Mouse (Mus musculus) cerebellum, adult 11-12 months (tissue): ENCODE results near the gene Ccdc107.
"Not testable (repeated sequence)": the region's sequence is repeated elsewhere in the genome, so short reads cannot be mapped to it uniquely, and the experiment has no call there.

Source experiments
- DNase-seq: peaks from one replicate; pipeline ENCODE4 v3.0.0; 2022

The Ccdc107 gene

DNA sequence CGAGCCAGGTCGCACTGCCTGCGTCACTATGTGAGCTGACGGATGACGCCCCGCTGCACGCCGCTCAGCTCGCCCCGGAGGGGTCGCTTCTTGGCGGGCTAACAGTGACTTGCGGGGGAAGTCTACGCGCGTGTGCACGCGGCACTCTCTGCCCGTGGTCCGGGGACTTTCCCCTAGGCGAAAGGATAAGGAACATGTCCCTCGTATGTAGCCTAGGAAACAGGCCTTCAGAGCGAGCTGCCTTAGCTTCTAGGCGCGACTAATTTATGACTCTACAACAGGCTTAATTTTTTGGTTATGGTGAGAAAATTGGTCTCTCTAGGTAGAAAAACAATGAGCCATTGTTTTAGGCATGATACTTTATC is at the start of gene Ccdc107:
Gene Ccdc107, plus strand, starts transcription at position 80 of the 365 bp plus-strand sequence.
- DNase-seq: peak; percentile 98

DNA sequence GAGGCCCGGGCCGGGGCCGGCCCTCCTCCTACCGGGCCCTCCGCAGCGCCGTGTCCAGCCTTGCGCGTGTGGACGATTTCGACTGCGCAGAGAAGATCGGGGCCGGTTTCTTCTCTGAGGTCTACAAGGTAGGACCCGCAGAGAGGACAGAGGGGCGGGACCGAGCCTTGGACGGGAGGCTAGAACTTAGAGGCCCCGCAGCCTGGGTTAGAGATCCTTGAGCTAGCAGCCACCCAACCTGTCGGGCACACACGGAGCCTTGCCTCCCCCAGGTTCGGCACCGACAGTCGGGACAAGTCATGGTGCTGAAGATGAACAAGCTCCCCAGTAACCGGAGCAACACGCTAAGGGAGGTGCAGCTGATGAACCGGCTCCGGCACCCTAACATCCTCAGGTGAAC is 49.2 kb upstream of the Ccdc107 start:
- peak; percentile 58 for DNase-seq

DNA sequence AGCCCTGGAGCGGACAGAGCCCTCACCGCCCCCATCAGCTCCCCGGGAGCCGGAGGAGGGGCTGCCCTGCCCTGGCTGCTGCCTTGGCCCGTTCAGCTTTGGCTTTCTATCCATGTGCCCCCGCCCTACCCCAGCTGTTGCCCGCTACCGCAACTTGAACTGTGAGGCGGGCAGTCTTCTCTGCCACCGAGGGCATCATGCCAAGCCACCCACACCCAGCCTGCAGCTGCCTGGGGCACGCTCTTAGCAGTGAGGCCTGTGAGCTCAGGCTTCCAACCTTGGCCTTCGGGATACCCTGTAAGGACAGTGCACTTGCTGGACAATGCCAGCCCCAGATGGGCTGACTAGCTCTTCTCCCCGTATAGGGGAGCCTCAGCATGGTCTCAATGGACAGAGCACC is 45.4 kb upstream of the Ccdc107 start:
- no peak for DNase-seq

DNA sequence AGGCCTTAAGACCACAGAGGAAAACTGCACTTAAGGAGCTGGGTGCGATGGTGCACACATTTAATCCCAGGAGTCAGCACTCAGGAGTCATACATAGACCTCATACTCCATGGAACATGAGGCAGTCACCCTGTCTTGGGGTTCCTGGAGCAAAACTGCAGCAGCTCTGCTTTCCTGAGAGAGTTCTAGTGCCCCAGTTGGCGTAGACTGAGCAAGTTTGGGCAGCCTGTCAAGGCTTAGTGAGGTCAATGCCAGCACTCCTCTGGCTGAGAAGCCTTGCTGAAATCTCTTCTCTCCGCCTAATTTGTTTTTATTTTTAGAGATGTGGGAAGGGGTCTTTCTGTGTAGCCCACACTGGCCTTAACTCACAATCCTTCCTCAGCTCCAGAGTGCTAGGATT is 44.1 kb upstream of the Ccdc107 start:
- DNase-seq: no peak

DNA sequence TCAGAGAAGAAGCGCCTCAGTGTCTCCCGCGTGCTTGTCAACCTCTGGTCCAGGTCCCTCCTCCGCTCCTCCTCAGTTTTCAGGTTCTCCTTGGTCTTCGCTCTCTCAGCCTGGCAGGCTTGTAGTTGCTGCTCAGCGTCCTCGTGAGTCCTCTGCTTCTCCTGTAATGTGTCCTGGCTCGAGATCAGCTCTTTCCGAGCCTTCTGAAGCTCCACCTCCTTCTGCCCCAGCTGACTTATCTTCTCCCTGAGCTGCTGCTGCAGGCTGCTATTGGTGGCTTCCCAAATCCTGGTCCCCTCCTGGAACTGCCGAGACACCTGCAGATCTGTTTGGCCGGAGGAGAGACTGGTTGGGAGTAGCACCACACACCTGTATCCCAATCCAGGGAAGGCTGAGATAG is 40.4 kb upstream of the Ccdc107 start:
- no peak for DNase-seq

DNA sequence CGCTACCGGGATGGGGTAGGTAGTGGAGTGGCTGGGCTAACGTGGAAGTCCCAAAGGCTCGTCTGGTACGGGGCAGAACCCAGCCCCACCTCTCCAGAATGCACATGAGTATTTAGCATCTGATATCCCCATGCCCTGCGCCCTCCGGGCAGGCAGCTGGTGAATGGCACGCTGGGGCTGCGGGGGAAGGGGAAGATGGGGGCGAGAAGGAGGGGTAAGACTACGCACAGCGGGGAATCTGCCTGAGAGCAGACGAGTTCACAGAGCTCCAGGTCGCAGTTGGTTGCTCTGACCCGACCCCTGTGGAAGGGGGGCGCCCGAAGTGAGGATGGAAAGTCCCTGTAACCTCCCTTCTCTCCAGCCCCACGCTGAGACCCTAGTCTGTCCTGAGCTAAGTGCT is 39.3 kb upstream of the Ccdc107 start:
- no peak for DNase-seq

DNA sequence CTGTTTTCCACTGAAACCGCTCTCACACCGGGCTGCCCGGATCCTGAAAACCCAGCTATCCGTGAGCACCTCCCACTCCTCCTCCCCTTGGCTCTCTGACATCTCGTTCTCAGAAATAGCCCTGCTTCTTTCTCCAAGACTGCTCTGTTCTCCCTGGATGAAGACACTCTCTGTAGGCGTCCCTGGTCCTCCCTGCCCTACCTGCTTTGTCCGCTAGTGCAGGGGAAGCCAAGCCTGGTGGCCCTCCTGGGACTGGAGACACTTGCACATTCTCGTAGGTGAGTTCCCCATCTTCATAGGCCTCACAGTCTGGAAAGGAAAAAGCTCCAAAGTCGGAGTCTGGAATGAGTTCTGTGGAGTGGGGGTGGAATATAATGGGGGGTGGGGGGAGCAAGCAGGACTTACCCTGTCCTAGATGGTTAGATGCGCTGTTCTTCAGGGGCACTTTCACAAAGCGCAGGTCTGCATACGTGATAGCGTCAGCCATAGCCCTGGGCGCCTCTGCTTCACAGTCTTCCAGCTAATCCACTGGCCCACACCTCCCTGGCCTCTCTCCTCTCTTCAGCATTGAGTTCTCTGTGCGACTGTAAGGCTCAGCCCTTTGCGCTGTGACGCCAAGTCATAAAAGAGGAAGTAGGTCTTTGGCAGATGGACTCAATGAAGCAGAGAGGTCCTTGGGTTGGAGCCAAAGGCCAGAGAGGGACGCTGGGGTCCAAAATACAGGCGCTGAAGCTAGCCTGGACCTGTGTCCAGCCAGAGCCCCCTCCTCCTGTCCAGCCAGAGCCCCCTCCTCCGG is 38.5 kb upstream of the Ccdc107 start, which contains the start of gene Cd72:
Gene Cd72, minus strand, starts transcription at position 588 of the 796 bp plus-strand sequence.
- no peak for DNase-seq

DNA sequence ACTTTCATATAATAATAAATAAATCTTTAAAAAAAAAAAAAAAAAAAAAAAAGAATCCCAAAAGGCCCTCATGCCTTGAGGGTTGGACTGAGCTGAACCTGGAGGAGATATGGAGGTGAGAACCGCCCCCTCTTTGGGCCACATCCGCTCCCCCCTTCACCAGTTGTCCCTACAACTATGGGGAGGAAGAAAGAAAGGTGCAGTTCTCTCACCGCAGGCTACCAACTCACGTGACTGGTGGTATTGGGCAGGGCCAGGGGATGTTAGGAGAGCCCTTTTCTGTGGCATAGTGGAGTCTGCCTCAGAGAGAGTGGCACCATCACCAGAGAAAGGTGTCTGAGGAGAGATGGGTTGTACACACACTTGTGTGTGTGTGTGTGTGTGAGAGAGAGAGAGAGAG is 36.2 kb upstream of the Ccdc107 start:
- DNase-seq: no peak

DNA sequence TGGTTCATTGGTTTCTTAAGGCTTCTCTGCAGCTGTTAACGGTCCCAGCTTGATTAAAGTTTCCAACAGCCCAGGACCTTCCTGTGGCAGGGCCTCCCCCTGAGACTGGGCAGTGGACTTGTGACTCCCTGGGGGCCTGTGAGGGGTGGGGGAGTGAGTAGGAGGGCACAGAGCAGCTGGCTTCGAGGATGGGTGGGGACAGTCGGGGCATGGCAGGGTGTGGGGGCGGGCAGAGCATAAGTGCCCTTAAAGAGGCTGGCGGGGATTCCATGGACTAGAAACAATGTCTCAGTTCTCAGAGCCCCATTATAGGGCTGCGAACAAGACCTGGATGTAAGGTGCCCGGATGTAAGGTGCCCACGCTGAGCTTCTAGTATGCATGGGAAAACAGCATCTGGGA is 35.6 kb upstream of the Ccdc107 start:
- DNase-seq: no peak

DNA sequence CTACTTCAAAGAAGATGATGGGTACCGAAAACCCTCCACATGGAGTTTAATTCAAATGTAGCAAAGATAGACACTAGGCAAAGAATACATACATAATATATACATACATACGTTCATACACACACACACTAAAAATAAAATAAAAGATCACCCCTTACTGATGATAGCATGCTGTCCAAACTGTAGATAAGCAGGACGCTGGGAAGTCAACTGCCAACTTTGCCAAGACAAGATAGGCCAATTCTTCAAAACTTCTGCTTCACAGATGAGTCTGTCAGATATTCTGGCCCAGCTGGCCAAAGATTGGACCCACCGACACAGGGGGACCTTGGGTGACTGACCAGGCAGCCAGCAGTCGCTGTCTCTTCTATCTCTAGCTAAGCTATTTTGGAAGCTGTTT is 29.6 kb upstream of the Ccdc107 start:
- no peak for DNase-seq

DNA sequence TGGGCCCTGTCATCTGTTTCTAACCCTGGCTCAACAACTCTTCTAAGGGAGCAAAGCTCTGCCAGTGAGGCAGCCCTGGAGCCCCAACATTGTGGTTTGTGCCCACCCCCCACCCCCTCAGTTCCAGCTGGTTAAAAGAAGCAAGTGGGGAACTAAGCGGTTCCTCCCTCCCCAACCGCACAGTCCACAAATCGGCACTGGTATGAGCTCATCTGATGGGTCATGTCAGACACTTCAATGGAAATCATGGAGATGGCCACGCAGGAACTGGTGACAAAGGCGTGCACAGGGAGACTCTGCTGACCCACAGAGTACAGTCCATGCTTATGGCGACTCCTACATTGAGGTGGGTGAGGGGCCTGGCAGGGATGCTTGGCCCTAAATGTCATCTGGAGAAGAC is 26.8 kb upstream of the Ccdc107 start:
- DNase-seq: no peak

DNA sequence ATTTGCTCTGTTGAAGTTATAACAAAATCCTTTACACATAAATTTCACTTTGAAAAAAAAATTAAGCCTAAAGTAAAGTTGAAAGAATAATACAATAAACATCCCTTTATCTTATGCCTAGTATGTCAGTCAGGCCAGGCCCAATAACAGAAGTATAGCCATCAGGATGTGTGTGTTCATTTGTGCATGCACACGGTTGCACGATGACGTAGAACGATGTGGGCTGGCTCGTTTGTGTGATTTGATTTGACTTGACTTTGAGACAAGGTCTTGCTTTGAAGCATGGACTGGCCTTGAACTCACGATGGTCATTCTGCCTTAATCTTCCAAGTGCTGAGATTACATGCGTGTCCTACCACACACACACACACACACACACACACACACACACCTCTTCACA is 25.8 kb upstream of the Ccdc107 start:
- no peak for DNase-seq

DNA sequence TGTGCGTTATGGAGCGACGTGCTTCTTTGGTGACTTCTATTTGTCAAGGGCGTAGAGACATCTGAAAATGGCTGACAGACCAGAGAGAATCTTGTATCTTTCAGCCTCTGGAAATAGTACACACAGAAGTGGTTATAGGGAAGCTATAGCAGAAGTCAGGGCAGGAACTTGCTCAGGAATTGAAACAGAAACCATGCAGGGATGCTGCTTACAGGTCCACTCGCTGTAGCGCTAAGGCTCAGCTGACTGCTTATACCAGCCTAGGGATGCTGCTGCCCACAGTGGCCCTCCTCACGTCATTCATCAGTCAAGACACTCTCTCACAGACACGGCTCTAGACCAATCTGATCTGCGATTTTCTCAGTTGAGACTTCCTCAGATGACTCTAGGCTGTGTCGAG is 22.4 kb upstream of the Ccdc107 start:
- no peak for DNase-seq

DNA sequence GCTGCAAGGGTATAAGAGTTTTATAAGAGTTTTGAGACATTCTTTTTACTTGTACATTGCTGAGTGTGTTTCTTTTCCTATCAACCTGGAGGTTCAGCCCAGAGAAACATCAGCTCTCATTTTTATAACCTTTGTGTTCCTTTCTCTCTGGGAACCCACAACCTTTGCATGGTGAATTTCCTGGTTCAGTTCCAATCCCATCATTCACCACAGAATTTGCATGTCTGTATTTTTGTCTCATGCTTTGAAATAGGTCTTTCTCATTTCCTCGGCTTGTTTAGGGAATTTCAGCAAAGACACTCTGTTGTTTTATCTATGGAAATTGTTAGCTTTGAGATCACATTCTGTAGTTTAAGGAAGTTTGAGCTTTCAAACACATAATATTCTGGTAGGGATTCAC is 19.1 kb upstream of the Ccdc107 start:
- no peak for DNase-seq

DNA sequence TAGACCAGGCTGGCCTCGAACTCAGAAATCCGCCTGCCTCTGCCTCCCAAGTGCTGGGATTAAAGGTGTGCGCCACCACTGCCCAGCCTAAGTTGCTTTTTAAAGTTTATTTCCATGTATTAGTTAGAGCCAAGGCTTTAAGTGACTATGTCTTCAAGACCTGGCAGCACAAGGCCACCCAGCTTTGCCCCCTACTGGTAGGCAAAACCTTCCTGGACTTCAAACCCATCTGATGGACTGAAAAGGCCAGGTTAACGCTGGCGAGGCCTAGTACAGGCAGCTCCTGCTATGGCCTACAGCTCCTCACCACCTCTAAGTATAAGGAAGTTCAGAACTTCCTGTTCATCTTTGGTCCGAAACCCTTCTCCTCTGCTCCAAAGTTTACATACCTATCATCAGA is 16.1 kb upstream of the Ccdc107 start:
- no peak for DNase-seq

DNA sequence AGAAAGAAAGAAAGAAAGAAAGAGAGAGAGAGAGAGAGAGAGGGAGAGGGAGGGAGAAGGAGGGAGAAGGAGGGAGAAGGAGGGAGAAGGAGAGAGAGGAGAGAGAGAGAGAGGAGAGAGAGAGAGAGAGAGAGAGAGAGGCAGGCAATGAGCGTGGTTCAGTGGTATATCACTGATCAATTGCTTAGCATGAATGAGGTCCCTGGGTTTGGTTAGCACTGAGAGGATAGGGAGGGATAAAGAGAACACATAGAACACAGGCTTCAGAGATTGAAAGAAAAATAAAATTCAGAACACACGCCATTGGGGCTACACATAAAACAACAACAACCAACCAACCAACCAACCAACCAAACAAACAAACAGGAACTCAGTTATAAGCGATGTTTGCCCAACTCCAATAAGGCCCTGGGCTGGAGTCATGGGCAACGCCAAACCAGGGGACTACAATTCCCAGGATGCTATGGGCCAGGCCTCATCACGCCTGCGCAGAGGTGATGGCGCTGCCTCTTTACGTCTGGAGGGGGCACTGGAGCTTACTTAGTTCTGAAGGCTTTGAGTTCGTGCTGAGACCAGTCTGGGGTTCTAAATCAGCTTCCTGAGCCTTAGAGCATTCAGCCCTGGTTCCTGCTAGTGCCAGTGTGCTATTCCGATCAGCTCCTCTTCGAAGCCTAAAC is 14.7 kb upstream of the Ccdc107 start:
- peak; percentile 88 for DNase-seq

DNA sequence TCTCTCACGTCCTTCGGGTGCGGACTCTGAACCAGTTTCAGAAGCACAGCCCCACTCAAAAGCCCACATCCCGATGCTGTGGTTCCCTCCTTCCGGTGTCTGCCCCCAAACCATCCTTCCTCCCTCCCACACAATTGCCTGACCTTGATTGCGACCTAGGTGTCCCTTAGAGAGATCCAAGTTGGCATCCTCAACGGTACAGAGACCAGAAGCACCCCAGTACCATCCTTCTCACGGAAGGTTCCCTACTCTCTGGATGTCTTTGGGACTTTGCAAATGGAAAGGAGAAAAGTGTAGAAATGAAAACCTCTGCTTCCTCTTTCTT is 14.2 kb upstream of the Ccdc107 start:
- no peak for DNase-seq

DNA sequence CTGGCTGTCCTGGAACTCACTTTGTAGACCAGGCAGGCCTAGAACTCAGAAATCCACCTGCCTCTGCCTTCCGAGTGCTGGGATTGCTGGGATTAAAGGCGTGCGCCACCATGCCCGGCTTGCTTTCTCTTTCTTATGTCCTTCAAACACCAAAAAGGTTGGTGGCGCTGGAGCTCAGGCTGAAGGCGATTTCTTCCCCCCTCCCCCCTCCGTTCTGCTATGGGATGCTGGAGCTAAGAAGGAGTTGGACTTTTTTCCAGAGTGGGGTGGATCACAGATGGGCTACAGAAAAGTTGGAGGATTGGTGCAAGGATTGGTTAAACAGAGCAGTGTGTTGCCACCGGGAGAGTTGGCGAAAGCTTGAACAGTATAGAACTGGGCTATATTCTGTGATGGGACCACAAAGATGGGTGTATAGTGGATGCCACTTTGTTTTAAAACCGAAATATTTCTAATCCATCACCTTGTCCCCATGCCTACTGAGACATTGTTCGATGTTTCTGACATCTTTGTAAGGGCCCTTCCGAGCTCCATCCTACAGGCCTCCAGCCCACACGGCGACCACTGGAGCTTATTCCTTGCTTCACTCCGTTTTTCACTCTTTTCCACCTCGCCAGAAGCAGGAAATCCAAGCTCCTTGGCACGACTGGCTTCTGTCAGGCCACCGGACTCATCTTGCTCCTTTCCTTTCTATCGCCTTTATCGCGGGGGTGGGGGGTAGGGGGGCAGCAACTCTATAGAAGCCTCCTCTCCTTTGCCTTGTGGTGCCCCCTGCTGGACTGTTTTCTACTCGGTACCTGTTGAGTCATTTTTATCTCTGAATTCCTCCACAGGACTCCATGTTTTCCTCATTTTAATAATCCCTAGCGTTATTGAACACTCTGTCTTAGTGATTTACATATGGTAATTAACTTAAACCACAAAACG is 13.5 kb upstream of the Ccdc107 start:
- no peak for DNase-seq

DNA sequence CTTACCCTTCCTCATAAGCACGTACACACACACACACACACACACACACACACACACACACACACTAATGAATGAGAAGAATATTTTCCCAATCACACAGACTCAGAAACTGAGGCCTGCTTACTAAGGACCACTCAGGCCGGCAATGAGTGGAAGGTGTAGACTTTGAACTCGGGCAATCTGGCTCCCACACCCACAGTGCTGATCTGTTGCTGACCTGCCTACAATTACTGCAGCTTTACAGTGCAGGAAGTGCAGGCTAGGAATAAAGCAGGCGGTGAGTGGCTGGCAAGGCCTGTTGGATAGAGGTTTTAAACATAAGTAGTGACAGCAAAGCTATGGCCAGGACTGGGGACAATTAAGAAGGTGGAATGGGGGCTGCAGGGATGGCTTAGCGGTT is 11.7 kb upstream of the Ccdc107 start:
- no peak for DNase-seq

DNA sequence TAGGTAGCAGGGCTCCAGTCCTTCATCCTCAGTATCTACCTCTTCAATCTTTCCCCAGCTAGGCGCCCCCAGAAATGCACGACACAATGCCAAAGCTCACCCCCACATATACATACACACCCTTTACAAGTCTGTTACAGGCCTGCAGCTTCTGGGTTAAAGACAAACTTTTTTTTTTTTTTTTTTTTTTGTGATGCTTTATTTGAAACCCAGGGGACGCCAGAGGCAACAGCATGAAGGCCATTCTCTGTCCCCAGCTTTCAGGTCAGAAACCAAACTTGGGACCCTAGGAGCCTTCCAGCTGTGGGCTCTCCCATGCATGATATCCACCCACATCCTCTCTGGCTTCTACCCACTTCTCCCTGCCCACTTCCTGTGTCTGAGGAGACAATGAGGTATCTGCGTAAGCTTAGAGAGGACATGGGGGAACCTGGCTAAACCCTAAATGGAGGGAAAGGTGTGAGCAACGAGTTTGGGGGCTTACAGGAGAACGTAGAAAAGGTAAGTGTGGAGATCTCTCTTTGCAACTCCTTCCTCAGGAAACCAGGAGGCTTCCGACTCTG is 10.7 kb upstream of the Ccdc107 start:
- no peak for DNase-seq

DNA sequence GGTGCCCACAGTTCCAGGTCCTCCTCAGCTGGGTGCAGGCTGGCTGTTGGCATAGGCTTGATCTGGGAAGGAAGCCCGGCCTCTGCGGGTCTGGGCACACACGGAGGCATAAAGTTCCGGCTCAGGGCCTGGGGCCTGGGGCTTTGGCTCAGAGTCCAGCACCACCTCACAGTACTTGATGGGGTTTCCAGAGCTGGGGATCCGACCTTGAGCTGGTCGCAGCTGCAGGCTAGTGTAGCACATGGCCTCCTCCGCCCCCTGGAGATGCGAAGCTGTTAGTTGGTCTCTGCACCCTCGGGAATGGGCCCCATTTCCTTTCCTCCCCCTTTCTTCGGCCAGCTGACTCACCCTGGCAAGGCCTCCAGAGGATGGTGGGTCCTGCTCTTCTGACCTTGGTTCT is 10.1 kb upstream of the Ccdc107 start:
- DNase-seq: peak; percentile 57

DNA sequence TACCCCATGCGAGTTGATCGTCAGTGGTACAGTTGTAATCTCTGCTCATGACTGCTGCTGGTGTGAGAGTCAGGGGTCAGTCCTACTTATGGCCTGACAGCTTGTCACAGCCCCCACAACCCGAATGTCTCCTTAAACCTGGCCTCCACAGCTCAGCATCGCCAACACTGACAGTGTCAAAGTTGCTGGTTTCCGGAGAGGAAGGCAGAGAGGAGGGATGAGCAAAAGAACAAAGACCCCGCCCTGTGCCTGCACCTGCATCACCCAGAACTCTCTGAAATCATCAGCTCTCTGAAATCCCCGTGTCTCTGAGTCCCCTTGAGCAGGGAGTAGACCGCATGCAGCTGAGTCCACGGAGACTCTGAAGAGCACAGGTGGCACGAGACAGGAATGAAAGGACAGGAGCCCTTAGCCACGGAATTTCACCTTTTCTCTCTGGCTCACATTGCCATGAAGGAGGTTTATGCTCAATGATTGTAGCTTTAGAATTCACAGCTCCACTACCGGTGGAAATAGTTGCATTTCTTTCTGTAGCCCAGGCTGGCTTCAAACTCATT is 9.1 kb upstream of the Ccdc107 start, which contains the start of gene Sit1:
Gene Sit1, minus strand, starts transcription at position 200 of the 557 bp plus-strand sequence.
- no peak for DNase-seq

DNA sequence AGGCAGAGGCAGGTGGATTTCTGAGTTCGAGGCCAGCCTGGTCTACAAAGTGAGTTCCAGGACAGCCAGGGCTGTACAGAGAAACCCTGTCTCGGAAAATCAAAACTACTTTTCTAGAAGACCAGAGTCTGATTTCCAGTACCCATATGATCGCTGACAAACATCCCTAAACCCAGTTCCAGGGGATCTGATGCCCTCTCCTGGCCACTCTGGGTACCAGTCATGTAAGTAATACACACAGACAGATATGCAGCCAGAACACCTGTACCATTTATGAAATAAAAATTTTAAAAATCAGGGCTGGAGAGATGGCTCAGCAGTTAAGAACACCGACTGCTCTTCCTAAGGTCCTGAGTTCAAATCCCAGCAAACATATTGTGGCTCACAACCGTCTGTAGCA is 7.0 kb upstream of the Ccdc107 start:
- not testable (repeated sequence) for DNase-seq
